Mouse (Mus musculus) thymus, postnatal 10 days (tissue): ENCODE data around the gene Grin2a.

Experiments
- DNase-seq, 2 experiments: peaks; one replicate each; pipeline ENCODE4 v3.0.0; 2021; ENCODE audit warnings: low spot score in 2 of 2

The Grin2a gene

DNA sequence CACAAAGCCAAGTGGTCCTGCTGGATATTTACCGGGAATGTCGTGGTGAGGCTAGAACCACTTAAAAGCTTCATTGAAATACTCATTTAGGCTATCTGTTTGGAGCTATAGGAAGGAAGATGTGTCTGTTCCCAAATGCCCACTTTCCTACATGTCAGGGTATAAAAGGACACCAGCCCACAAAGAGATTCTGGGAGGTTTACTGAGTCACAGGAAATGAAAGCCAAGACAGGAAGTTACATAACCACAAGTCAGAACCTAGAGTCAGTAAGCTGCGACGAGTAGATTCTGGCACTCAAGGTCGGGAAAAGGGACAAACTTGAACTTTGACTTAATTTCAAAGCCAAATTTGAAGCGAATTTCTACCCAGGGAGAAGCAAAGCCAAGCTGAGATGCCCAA is 30.9 kb downstream of the Grin2a start:
- DNase-seq: no peak

DNA sequence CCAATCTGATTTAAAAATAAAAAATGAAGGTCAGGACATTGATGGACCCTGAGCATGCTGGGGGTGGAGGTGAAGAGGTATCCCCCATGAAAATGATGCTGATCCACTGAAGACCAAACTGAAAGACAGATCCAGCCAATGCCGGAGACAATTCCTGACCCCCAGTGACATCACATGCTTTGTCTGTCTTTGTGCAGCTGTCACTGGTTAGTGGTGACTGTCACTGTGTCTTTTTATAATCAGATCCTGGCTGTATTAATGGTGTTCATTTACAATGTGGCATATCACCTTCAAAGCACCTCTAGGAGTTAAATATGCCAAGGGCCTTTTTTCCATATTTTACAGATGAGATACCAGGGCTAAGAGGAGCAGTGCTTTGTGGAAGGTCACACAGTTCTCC is 32.9 kb downstream of the Grin2a start:
- DNase-seq: no peak

DNA sequence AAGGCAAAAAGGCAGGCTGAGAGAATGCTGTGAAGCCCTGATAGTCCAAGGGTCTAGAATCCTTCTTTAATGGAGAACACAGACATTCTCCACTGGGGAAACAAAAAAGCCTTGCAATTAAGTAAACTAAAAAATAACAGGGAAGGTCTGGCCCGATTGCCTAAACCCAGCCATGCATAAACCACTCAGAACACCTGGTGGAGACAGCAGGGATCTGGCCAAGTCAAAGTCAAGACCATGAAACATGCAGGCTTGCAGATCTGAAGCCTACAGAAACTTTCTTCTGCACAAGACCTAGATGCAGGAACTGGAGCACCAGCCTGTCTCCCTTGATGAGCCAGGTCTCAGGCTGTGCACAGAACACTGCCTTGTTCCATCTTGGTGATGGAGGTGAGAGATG is 36.0 kb downstream of the Grin2a start:
- no peak for DNase-seq

DNA sequence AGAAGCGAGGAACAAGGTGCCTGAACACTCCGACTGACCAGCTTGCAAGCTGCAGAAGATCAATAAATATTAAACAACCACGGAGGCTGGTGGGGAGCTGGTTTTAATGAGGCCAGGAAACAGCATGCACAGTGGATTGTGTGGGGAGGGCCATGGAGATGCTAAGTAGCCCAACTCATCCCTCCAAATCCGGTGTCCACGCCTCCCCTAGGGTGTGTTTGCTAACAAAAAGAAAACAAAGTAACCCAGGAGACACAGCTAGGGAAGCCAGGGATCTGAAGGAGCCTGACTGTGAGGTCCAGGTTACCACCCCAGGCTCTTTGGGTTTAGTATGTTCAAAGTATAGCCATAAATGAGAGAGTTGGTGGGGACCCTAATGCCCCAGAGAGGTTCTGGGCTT is 41.1 kb downstream of the Grin2a start:
- DNase-seq: no peak

DNA sequence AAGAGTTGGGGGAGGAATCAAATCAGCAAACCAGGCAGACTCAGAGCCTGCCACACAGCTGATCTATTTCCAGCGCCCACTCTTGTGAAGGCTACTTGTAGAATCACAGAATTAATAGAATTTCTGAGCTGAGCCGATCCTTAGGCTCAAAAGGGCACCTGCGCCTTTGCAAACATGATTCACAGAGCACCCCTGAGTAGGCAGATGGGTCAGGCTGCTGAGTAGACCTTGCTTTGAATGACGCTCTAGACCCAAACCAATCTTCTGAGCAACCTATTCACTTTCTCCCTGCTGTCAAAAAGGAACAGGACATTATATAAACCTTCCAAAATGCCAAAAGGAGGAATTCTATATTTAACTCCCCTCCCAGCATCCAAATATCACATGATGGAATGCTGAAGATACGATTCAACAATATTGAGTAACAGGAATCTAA is 41.9 kb downstream of the Grin2a start:
- DNase-seq: no peak

DNA sequence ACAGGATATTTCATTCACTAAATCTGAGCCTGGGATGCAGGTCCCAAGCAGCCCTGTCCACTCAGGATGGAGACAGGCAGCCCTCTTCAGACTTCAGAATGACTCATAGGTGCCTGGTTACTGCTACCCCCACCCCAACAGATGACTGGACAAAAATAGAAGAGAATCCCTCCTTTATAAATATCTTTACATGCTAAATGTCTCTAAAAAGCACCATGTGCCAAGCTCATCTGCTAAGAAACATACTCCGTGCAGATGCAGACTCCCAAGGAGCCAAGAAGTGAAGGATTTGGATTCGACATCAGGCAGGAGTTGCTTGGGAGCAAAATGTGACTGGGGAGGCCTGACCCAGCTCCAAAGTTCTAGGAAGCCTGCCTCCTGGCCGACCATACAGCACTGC is 46.1 kb downstream of the Grin2a start:
- DNase-seq: no peak

DNA sequence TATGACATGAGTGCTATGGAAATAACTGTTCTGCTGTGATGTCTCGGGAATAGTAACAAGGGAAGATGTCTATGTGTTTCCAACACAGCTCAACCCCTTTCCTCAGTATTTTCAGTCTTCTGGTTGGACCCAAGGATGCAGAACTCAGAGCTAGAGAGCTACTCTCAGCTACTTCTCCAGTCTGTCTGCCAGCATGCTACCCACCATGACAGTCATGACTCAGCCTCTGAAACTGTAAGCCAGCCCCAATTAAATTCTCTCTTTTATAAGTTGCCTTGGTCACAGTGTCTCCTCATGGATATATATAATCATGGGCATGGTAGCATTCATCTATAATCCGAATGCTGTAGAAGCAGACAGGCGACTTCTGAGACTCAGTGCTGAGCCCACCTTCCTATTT is 47.9 kb downstream of the Grin2a start:
- no peak for DNase-seq

DNA sequence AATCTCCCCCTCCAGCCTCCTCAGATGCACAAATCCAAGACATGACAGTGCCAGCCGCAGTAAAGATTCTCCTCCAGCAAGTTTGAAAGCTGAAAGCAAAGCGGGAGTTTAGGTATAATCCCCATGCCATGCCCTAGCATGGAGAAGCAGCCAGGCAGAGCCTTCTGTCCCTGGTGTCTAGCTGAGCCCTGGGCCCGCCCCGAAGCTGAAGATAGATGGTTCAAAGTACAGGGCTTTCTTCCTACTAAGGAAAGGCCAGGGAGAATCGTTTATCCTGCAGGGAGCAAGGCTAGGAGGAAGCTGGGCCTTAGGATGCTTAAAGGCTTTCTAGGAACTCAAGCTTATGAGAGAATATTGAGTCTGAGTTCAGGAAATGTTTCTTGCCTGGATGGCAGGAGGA is 50.5 kb downstream of the Grin2a start:
- no peak for DNase-seq

DNA sequence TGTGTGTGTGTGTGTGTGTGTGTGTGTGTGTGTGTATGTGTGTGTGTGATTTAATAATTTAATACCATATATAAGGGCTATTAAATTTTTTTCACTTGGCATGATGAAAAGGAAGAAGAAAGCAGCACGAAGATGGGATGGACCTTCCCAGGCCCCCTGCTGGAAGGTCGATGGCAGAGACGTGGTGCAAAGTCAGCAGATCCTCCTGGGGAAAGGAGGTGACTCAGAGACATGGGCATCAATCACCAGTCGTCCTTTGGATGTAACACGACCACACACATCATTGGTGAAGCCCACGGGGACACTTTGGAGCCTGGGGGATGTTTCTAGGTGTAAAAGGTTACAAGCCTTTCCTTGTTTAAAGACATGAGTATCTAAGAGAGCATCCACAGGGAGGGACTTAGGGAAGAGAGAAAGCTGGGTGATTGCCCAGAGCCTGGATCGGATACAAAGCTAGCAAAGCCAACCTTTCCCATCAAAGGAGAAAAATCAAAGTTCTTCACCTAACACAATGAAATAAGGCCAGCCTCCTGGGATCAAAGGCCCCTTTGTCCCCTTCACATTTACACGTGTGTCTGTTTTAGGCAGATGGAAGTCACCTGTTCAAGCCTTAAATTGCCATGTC is 53.9 kb downstream of the Grin2a start:
- DNase-seq: no peak

DNA sequence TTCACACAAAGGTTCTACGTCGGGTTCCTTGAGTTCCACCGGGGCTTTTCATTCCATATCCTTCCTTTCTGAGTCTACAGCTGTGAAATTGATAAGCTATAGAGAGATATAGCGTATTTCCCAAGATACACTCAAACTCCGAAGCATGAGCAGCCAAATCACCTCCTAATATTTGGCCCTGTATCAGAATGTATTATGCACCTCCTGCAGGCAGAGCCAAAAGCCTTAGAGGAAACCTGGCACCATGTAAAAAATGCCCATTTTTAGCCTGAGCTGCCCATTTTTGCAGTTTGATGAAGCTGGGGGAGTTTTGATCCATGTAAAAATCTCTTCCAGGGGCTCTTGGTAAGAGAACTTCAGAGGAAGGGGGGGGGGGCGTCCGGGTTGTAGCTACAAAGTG is 54.6 kb downstream of the Grin2a start:
- no peak for DNase-seq

DNA sequence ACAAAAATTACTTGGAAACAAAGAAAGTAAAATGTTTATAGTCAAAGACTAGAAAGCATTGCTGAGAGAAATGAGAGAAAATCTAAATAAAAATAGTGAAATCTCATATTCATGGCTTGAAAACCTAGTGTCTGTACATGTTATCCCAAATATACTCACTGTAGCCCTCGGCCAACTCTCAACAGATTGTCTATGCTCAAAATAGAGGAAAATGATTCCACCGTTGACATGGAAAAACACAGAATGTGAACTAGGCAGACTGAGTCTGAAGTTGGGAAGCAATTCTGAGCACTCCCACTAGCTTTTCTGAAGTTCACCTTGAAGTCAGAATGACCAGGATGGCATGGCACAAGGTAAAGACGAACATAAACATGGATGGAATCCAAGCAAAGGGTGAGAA is 84.7 kb downstream of the Grin2a start:
- no peak for DNase-seq

DNA sequence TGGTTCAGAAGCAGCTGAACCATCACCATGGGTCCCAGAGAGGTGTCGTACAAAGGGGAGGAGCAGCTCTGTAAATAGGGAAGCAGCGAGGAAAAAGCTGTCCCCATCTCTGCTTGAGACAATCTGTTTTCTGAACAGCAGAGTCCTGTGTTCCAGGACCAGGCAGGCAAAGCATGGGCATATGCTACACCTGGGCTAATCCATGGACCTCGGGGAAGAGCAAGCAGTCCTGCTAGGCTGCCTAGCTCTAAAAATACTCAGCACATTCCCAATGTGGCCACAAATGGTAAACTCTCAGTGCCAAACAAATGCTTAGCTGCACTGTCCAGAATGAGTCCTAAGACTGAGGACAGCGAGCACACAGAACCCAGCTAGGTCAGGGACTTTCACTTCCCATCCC is 86.1 kb downstream of the Grin2a start:
- no peak for DNase-seq

DNA sequence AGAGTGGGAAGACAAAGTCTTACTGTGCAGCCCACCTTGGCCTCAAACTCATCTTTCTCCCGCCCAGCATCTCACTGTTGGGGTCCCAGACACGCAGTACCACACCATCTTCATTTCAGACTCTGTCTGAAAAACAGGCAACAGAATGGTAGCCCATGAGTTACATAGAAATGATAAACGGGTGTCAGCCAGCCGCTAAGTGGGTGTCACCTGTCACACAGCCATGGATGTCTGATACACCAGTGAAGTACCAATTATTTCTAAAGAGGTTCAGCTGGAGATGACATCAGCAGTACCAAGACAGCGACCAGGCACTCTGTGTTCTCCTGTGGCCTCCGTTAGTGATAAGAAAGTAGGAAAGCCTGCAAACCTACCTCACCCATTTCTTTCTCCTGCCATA is 90.9 kb downstream of the Grin2a start:
- no peak for DNase-seq

DNA sequence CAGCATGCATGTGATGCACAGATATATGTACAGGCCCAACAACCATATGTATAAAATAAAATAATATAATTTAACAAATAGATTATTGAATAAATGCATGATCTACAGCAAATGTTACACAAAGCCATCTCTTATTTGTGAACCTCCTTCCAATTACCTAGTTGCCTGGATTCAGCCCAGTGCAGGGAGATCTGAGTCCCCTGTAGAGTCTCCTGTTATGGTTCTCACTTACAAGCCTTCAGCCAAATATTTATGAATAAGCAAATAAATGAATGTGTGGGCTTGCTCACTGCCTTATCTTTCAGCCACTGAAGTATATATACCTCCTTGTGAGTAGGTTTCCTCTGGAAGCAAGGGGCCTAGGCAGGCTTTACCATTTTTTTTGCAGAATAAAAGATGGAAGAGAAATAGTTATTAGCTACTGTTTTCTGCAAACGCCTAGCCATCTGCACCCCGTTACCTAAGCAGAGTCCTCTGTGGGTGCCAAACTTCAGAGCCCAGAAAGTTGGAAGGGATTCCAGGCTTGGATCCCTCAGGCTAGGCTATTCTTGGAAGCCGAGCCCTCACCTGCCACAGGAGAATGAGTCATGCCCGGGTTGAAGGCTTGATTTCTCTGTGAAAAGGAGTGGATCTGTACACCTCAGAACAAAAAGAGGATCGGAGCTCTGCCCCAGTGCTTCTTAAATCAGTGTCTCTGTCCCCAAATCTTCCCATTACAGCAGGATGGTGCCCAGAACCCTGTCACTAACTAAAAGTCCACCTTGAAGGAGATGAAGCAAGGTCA is 92.5 kb downstream of the Grin2a start:
- no peak for DNase-seq

DNA sequence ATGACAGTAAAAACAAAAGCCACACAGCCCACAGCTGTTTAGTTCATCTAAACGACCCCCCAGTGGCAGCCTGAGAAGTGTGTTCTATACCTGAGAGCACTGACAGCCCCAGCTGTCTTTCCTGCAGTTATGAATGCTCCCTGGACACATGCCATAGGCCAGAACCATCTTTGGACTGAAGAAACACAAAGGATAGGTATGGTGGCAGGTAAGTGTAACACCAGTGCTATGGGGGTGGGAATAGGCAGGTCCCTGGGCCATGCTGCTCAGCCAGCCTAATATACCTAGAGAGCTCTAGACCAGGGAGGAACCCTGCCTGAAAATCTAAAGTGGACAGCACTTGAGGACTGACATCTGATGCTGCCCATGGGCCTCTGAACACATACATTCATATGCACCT is 93.9 kb downstream of the Grin2a start:
- DNase-seq: no peak

DNA sequence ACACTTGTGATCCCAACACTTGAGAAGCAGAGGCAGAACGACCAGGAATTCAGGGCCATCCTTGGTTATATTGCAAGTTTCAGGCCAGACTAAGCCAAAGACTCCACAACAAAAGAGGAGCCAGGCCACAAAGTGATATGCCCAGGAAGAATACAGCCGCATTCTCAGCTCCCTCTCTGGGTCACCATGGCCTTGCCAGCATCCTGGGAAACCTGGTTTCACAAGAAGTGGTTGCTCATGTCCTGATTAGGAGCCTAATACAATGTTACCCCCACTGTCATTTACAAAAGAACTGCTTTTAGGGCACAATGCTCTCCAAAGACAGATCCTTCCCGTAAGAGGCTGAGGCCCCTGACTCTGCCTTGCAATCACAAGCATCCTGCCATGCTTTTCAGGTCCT is 94.4 kb downstream of the Grin2a start:
- DNase-seq: no peak

DNA sequence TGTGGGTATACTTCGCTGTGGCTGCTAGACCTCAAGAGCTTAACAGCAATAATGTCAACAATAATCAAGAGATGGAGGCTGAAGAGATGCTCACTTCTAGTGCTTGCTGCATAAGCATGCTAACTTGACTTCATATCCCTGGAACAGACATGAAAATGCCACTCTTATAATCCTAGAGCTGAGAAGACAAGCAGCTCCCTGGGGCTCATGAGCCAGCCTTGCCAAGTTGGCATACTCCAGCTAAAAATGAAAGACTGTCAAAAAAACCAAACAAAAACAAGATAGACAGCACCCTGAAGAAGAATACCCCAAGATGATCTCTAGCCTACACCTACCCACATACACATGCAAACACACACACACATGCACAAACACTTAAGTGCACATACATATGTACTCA is 95.2 kb downstream of the Grin2a start:
- no peak for DNase-seq

DNA sequence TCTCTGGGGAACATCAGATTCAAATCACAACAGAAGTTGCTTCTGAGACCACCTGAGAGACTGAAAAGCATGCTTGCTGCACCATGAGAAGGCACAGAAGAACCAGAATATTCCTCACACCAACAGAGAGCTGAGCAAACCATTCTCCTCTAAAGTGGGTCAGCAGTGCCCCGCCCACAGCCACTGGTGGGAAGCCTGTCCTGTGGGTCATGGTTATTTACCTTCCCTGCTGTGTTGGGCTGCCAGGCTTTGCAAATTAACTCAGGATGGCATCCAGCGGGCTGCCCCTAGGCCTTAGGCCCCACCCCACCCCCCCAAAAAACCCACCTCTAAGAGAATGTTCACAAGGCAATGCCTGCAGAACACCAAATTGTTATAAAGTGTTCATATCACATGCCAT is 96.2 kb downstream of the Grin2a start:
- DNase-seq: no peak

DNA sequence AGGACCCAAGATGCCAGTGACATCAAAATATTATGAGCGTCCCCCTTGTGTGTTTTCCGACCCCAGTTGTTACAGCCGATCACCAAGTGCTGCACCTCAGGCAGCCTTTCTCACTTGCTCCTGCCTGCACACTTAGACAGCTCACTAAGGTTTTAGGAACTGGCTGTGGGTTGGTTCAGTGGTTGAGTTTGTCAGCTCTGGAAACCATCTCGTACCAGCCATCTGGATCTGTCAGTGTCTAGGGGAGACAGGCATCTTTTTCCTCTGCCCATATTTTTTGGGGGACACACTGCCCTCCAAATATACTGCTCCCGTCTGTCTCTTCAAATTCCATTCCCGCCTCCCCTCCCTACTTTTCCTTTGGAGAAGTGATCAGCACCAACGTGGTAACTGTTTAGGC is 99.8 kb downstream of the Grin2a start:
- DNase-seq: no peak

DNA sequence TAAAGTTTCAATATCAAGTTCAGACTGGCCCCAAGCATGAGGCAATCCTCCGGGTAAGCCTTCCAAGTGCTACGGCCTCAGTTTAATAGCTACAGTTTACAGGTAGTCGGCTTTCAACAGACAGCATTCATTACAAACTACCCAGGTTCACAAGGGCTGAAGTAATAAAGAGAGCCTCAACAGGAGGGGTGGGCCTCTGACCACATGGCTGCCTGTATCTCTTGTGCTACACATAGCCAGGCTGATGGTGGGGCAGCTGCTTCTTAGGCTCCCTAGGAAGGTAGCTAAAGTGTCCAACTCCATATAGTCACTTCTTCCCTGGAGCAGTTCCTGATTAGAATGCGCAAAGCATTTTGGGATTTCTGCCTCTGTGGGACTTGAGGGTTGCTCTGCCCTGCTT is 109.2 kb downstream of the Grin2a start:
- no peak for DNase-seq

DNA sequence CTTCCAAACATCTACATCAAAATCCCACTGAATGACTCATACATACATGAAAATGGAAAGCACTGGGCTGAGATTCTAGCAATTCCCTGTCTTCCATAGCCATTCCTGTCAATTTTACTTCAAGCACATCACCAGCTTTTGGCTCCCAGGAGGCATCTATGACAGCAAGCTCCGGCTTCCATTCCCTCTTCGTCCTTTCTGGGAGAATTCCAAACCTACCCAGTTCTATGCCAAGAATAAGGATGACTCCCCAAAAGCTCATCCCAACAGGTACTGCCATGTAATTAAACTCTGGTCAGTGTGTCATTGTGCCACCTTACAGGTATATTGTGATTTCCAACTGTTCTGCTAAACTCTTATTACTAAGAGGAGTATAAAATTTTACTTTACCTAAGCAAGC is 111.2 kb downstream of the Grin2a start:
- no peak for DNase-seq

DNA sequence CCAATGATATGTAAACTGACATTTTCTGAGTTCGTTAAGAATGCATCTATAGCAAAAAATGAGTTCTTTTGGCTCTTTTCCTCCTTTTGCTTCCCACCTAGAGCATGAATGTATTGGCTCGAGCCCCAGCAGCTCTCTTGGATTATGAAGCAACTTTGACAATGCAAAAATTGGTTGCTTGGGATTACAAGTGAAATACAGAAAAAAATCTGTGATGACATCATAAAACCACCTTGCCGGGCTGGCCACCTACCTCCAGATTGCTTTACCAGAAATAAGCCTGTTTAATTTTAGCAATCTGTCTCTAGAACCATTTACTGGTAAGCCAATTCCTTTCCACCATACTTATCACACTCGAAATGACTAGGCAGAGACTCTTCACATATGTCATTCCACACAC is 112.9 kb downstream of the Grin2a start:
- no peak for DNase-seq

DNA sequence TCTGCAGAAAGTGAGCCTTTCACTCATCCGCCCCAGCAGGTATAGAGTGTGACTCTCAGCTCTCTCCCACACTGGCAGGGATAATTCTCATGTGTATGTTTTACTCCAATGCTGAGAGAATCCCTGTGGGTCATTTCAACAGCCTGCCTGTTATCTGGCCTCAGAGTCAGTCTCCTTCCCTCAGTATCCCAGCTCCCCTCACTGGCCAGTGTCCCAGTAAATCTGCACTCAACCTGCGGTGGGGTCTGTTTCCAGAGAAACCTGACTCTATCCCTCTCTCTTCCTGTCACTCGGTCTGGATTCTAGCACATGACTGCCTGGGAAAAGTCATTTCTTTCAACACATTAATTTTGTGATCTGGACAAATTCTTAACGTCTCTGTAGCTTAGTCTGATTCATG is 122.4 kb downstream of the Grin2a start:
- no peak for DNase-seq

DNA sequence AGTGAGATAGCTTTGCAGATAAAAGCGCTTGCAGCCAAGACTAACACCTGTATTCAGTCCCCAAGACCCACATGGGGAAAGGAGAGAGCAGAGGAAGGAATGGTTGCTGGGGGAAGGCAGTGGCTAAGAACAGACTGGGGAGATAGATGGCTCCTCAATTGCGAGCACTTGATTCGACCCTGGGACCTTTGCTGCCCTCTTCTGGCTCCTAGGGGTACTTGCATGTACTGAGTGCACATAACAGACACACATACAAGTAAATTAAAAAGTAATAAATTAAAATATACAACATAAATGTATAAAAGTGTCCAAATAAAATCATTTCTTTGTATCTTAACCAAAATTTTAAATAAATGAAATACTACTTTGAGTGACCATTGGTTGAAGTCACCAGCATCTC is 129.7 kb downstream of the Grin2a start:
- DNase-seq: no peak
